Mouse (Mus musculus): ENCODE results near the gene Nyap1.

Nyap1 gene

GRCm38 (mm10) chr5:137691881-137692280 lies 49.5 kb downstream of the Nyap1 start:
- no peak for DNase-seq

GRCm38 (mm10) chr5:137690531-137690930 lies 50.9 kb downstream of the Nyap1 start:
- DNase-seq = peak; percentile 39 to 46

- DNase-seq = no peak
Measured at GRCm38 (mm10) chr5:137689974-137690373, 51.4 kb downstream of the Nyap1 start.

GRCm38 (mm10) chr5:137686127-137686790 lies 55.1 kb downstream of the Nyap1 start:
- no peak for DNase-seq

- no peak for DNase-seq
Measured at GRCm38 (mm10) chr5:137685653-137686052, 55.8 kb downstream of the Nyap1 start.

GRCm38 (mm10) chr5:137684294-137685123 lies 56.9 kb downstream of the Nyap1 start, which contains the start of gene Agfg2:
TSS of gene Agfg2 (minus strand) at chr5:137684726.
- peak; percentile 99 to 100 for DNase-seq

- DNase-seq = peak; percentile 39 to 61
Measured at GRCm38 (mm10) chr5:137683388-137684293, 57.8 kb downstream of the Nyap1 start.

GRCm38 (mm10) chr5:137682526-137682925 lies 58.9 kb downstream of the Nyap1 start:
- DNase-seq = no peak

All from kidney, postnatal 36 days (tissue).